Mouse (Mus musculus) cerebellum, adult 9-10 months (tissue): ENCODE data around the gene Fam13c.

Experiments used
- DNase-seq: peaks from one replicate; pipeline ENCODE4 v3.0.0; 2022

Gene Fam13c

GRCm38 (mm10) chr10:70465638-70466037 lies 25.4 kb downstream of the Fam13c start:
- DNase-seq: no peak

GRCm38 (mm10) chr10:70470836-70471235 lies 30.6 kb downstream of the Fam13c start:
- DNase-seq: no peak

- DNase-seq: peak; percentile 48
These were observed 37.5 kb downstream of the Fam13c start for GRCm38 (mm10) chr10:70477741-70478145.

- DNase-seq: no peak
These were observed 43.5 kb downstream of the Fam13c start for GRCm38 (mm10) chr10:70483736-70484135.

GRCm38 (mm10) chr10:70484568-70485286 lies 44.4 kb downstream of the Fam13c start:
- no peak for DNase-seq

GRCm38 (mm10) chr10:70485287-70485612 lies 45.0 kb downstream of the Fam13c start:
- DNase-seq: no peak

- no peak for DNase-seq
These were observed 46.4 kb downstream of the Fam13c start for GRCm38 (mm10) chr10:70486651-70487050.

- DNase-seq: no peak
These were observed 53.6 kb downstream of the Fam13c start for GRCm38 (mm10) chr10:70493891-70494290.

- no peak for DNase-seq
These were observed 54.2 kb downstream of the Fam13c start for GRCm38 (mm10) chr10:70494441-70494840.

GRCm38 (mm10) chr10:70495106-70496104 lies 55.1 kb downstream of the Fam13c start:
- no peak for DNase-seq

GRCm38 (mm10) chr10:70496938-70497337 lies 56.7 kb downstream of the Fam13c start:
- no peak for DNase-seq

GRCm38 (mm10) chr10:70498328-70498727 lies 58.0 kb downstream of the Fam13c start:
- DNase-seq: no peak

- no peak for DNase-seq
These were observed 59.0 kb downstream of the Fam13c start for GRCm38 (mm10) chr10:70499246-70499645.

GRCm38 (mm10) chr10:70504871-70505270 lies 64.6 kb downstream of the Fam13c start:
- no peak for DNase-seq

- DNase-seq: no peak
These were observed 65.1 kb downstream of the Fam13c start for GRCm38 (mm10) chr10:70505395-70505794.

GRCm38 (mm10) chr10:70505842-70506241 lies 65.6 kb downstream of the Fam13c start:
- DNase-seq: no peak

- DNase-seq: peak; percentile 63
These were observed 66.4 kb downstream of the Fam13c start for GRCm38 (mm10) chr10:70506499-70507168.

GRCm38 (mm10) chr10:70507880-70508279 lies 67.6 kb downstream of the Fam13c start:
- no peak for DNase-seq

GRCm38 (mm10) chr10:70514848-70515247 lies 74.6 kb downstream of the Fam13c start:
- no peak for DNase-seq

GRCm38 (mm10) chr10:70516661-70517060 lies 76.4 kb downstream of the Fam13c start:
- no peak for DNase-seq

GRCm38 (mm10) chr10:70519640-70520099 lies 79.4 kb downstream of the Fam13c start:
- DNase-seq: no peak

- DNase-seq: no peak
These were observed 80.2 kb downstream of the Fam13c start for GRCm38 (mm10) chr10:70520143-70521131.
